Mouse (Mus musculus): ENCODE measurements around the gene Adamts7. TPM values are rescaled to one million over a fixed set of nuclear protein-coding genes. Genes with fewer than 3 reads are reported as not detected.

Gene Adamts7
- polyA plus RNA-seq, 1 experiment from 2014 or later: 11.2 TPM

DNA sequence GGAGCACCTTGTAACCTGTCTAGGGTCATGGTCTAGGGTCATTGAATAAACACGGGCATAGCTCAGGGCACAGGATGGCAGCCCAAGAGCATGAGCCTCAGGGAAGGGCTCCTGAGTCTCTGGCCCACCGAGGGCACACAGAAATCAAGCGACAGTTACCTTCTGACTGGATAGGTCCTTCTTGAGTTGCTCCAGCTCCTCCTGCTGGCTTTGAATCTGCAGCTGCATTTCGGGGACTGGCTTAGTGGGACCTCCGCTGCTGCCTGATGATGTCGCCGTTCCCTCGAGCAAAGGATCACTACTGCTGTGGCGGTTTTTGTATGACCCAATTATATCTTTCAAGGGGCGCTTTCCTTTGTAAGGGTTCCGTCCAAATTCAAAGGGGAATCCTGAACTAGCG, 64.3 kb downstream of the Adamts7 start:
- Histone ChIP-seq H3K27me3 (no peaks in the 10 kb centered on the region), H3K36me3 (peaks cover 34% of the 10 kb centered on the region), H3K9me3 (no peaks in the 10 kb centered on the region), H3K9ac (no peak overlapping the region), H3K27ac (replicated peaks) (no peak overlapping the region), H3K4me2 (no peak overlapping the region), H3K4me1 (replicated peaks) (no peaks in the 10 kb centered on the region), H3K4me3 (no peak overlapping the region)
- WGBS: 81% methylated on average over 12 of the region's 12 CpGs
- no peak for ATAC-seq (ENCODE audit: low read depth)

GRCm38 (mm10) chr9:90232781-90233690, 70.2 kb downstream of the Adamts7 start:
- H3K9me3 ChIP-seq: no peaks in the 10 kb centered on the region
- no peak overlapping the region for H3K9ac ChIP-seq
- no peaks in the 10 kb centered on the region for H3K27me3 ChIP-seq
- WGBS: 91% methylated on average over 8 of the region's 8 CpGs
- 0 out of 2 replicates have a peak, but pooled peaks cover under 1% of the 10 kb centered on the region for H3K36me3 ChIP-seq
- H3K4me1 ChIP-seq (replicated peaks): no peaks in the 10 kb centered on the region
- no peak overlapping the region for H3K27ac ChIP-seq (replicated peaks)
- no peak overlapping the region for H3K4me2 ChIP-seq
- no peak for ATAC-seq (ENCODE audit: low read depth)
- no peak overlapping the region for H3K4me3 ChIP-seq

DNA sequence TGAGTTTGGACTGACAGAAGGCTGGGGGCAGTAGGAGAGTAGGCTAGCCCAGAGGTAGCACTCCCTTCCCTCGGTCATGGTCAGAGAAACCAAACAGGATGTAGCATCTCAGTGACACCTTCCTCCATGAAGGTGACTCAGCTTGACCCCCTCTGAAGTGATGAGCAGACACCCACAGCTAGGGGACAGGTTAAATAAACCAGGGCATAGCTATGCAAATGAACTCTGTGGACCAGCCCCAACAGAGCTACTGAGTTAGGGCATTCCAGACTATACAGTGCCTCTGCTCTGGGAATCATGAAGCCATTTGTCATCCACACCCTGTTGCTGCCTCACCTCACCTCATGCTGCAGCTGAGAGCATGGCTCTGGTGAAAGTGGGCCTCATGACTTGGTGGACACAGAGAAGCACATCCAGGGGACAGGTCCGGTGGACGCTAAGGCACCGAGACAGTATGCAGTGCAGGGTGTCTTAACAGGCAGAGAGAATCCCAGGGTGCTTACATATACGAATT, 71.1 kb downstream of the Adamts7 start:
- no peak overlapping the region for H3K4me3 ChIP-seq
- ATAC-seq (ENCODE audit: low read depth): no peak
- no peak overlapping the region for H3K4me2 ChIP-seq
- peaks cover 4% of the 10 kb centered on the region for H3K36me3 ChIP-seq
- H3K9ac ChIP-seq: no peak overlapping the region
- H3K27ac ChIP-seq (replicated peaks): no peak overlapping the region
- H3K9me3 ChIP-seq: no peaks in the 10 kb centered on the region
- no peaks in the 10 kb centered on the region for H3K27me3 ChIP-seq
- 92% methylated on average over 5 of the region's 5 CpGs for WGBS
- H3K4me1 ChIP-seq (replicated peaks): no peaks in the 10 kb centered on the region

DNA sequence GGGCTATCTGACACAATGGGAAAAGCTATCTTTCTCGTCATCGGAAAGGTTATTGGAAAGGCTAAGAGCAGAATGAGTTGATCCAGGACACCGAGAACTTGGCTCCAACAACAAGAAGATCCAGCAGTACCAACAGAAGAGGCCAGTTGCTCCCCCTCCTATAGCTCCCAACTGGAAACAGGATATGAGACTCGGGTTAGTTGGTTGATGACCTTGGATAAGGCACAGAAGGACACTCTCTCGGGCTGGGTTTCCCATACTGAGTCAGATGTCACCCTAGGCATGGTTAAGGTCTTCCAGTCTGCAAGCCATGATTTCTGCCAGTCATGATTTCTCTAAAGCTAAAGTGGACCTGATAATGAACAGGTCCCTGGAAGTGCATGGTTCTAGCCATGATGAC, 71.9 kb downstream of the Adamts7 start:
- no peak overlapping the region for H3K27ac ChIP-seq (replicated peaks)
- WGBS: 90% methylated on average over 5 of the region's 5 CpGs
- no peaks in the 10 kb centered on the region for H3K27me3 ChIP-seq
- no peak overlapping the region for H3K4me2 ChIP-seq
- no peak for ATAC-seq (ENCODE audit: low read depth)
- no peak overlapping the region for H3K9ac ChIP-seq
- H3K4me3 ChIP-seq: no peak overlapping the region
- H3K9me3 ChIP-seq: no peaks in the 10 kb centered on the region
- peaks cover 13% of the 10 kb centered on the region for H3K36me3 ChIP-seq
- no peaks in the 10 kb centered on the region for H3K4me1 ChIP-seq (replicated peaks)

GRCm38 (mm10) chr9:90235258-90235882, 72.5 kb downstream of the Adamts7 start:
- ATAC-seq (ENCODE audit: low read depth): no peak
- no peak overlapping the region for H3K4me2 ChIP-seq
- H3K9me3 ChIP-seq: no peaks in the 10 kb centered on the region
- no peaks in the 10 kb centered on the region for H3K27me3 ChIP-seq
- 90% methylated on average over 10 of the region's 10 CpGs for WGBS
- no peak overlapping the region for H3K27ac ChIP-seq (replicated peaks)
- peaks cover 15% of the 10 kb centered on the region for H3K36me3 ChIP-seq
- no peak overlapping the region for H3K9ac ChIP-seq
- H3K4me3 ChIP-seq: no peak overlapping the region
- H3K4me1 ChIP-seq (replicated peaks): no peaks in the 10 kb centered on the region

- no peak for ATAC-seq (ENCODE audit: low read depth)
- H3K36me3 ChIP-seq: peaks cover 18% of the 10 kb centered on the region
These were observed 73.9 kb downstream of the Adamts7 start for GRCm38 (mm10) chr9:90236817-90237216.

DNA sequence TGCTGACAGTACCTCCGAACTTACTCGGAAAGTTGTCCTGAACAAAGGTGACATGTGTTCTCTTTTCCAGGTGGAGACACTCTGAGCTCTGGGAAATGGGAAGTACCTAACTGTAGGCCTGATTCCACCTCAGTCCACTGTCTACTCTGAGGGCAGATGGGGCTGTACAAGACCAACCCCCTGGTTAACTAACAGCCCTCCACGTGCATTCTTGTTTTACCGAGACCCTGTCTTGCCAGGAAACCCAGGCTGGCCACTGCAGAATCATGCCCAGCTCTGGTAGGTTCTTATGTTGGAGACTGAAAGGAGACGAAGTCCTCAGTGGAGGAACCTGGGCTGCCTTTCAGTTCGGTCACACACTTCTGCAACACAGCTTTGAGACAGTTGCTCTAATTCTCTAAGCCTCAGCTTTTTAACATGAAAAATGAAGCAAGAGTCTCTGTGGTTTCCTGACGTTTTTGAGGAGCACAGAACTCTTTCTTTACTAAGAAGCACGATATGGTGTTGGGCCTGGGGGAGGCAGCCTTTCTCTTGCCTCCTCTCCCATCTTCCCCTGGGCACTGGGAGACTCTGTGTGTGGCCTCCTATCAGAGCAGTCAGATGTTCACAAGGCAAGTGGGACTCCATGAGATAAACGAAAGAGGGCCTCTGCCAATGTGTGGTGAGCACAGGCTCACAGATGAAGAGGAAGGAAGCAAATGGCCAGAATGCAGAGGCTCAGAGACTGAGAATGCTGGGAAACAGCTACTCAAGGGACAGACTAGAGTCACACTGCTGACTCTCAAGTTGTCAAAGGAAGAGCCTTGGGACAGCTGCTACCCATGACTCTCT, 74.6 kb downstream of the Adamts7 start:
- WGBS: 86% methylated on average over 9 of the region's 9 CpGs

More at GRCm38 (mm10) chr9:90236817-90237216, 73.9 kb downstream of the Adamts7 start:
- no peaks in the 10 kb centered on the region for H3K4me1 ChIP-seq (replicated peaks)
- no peak overlapping the region for H3K27ac ChIP-seq (replicated peaks)
- no peak overlapping the region for H3K4me2 ChIP-seq
- H3K4me3 ChIP-seq: no peak overlapping the region
- H3K27me3 ChIP-seq: no peaks in the 10 kb centered on the region
- H3K9me3 ChIP-seq: no peaks in the 10 kb centered on the region
- no peak overlapping the region for H3K9ac ChIP-seq
- WGBS: 95% methylated on average over 5 of the region's 5 CpGs

GRCm38 (mm10) chr9:90240560-90240959, 77.7 kb downstream of the Adamts7 start:
- Histone ChIP-seq H3K4me2 (no peak overlapping the region), H3K27ac (replicated peaks) (no peak overlapping the region), H3K4me1 (replicated peaks) (no peaks in the 10 kb centered on the region), H3K27me3 (no peaks in the 10 kb centered on the region), H3K4me3 (no peak overlapping the region), H3K9me3 (no peaks in the 10 kb centered on the region), H3K36me3 (peaks cover 18% of the 10 kb centered on the region), H3K9ac (no peak overlapping the region)
- peak; percentile 52; the same call in 1 of the 2 replicates for ATAC-seq (ENCODE audit: low read depth)
- WGBS: 55% methylated on average over 4 of the region's 4 CpGs

More for the DNA sequence above, 74.6 kb downstream of the Adamts7 start:
- Histone ChIP-seq H3K9ac (no peak overlapping the region), H3K27me3 (no peaks in the 10 kb centered on the region), H3K36me3 (peaks cover 18% of the 10 kb centered on the region), H3K4me2 (no peak overlapping the region), H3K4me1 (replicated peaks) (no peaks in the 10 kb centered on the region), H3K27ac (replicated peaks) (no peak overlapping the region), H3K9me3 (no peaks in the 10 kb centered on the region), H3K4me3 (no peak overlapping the region)
- no peak for ATAC-seq (ENCODE audit: low read depth)

DNA sequence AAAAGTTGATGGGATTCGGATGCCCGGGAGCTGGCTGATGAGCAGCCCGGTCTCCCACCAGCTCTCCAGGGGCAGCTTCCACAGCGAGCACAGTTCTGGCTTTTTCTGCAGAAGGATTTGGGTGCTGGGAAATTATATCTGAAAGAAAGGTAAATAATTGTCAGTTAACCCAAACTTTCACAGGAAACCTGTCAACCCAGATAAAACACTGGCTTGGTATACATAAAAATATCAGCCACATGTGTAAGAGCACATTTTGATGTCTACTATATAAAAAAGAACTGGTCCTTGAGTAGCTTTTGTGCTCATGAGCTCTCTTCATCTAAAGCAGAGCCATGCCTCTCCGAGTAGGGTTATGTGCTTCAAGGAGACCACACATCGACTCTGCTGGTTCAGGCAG, 78.2 kb downstream of the Adamts7 start:
- H3K4me1 ChIP-seq (replicated peaks): no peaks in the 10 kb centered on the region
- 82% methylated on average over 6 of the region's 6 CpGs for WGBS

DNA sequence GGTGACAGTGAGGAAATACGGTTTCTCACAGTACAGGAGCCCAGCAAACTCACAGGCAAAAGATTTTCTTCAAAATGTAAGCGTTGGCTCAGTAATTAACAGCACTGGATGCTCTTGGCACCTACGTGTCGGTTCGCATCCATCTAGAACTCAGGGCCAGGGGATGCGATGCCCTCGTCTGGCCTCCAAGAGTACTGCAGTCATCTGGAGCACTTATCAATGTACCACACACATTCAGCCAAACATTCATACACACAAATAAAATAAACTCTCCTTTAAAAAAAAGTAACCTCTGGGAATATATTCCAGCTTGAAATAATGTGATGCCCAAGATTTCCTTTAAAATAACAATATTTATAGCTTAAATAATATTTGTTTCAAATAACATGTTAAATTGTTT, 78.7 kb downstream of the Adamts7 start:
- no peaks in the 10 kb centered on the region for H3K27me3 ChIP-seq
- no peaks in the 10 kb centered on the region for H3K9me3 ChIP-seq
- ATAC-seq (ENCODE audit: low read depth): no peak
- no peak overlapping the region for H3K4me2 ChIP-seq
- no peak overlapping the region for H3K4me3 ChIP-seq
- no peaks in the 10 kb centered on the region for H3K4me1 ChIP-seq (replicated peaks)
- no peak overlapping the region for H3K27ac ChIP-seq (replicated peaks)
- H3K9ac ChIP-seq: no peak overlapping the region
- peaks cover 18% of the 10 kb centered on the region for H3K36me3 ChIP-seq
- WGBS: 72% methylated on average over 7 of the region's 7 CpGs

More for the DNA sequence above, 78.2 kb downstream of the Adamts7 start:
- H3K4me2 ChIP-seq: no peak overlapping the region
- H3K9ac ChIP-seq: no peak overlapping the region
- H3K27me3 ChIP-seq: no peaks in the 10 kb centered on the region
- no peak overlapping the region for H3K4me3 ChIP-seq
- H3K36me3 ChIP-seq: peaks cover 18% of the 10 kb centered on the region
- H3K27ac ChIP-seq (replicated peaks): no peak overlapping the region
- no peak for ATAC-seq (ENCODE audit: low read depth)
- H3K9me3 ChIP-seq: no peaks in the 10 kb centered on the region

DNA sequence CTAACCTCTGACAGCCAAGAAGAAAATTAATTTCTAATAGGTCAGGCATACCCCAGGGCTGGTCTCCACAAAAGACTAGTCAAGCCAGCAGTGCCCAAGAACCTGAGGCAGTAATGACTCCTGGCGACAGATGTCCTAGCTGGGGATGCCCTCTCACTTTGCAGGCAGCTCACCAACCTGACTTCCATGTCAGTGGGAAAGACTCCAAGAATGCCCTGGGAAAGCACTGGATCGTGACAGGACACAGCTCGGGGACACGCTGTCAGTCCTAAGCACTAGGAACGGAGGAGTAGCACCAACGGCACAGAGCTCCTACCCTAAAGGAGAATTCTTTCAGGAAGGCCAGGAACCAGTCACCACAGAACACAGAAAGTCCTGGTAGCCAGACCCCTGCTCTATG, 79.4 kb downstream of the Adamts7 start:
- H3K4me3 ChIP-seq: no peak overlapping the region
- WGBS: 81% methylated on average over 6 of the region's 6 CpGs
- no peak overlapping the region for H3K4me2 ChIP-seq
- ATAC-seq (ENCODE audit: low read depth): no peak
- H3K36me3 ChIP-seq: peaks cover 24% of the 10 kb centered on the region
- H3K27ac ChIP-seq (replicated peaks): no peak overlapping the region
- H3K9me3 ChIP-seq: no peaks in the 10 kb centered on the region
- H3K9ac ChIP-seq: no peak overlapping the region
- H3K4me1 ChIP-seq (replicated peaks): no peaks in the 10 kb centered on the region
- H3K27me3 ChIP-seq: no peaks in the 10 kb centered on the region

DNA sequence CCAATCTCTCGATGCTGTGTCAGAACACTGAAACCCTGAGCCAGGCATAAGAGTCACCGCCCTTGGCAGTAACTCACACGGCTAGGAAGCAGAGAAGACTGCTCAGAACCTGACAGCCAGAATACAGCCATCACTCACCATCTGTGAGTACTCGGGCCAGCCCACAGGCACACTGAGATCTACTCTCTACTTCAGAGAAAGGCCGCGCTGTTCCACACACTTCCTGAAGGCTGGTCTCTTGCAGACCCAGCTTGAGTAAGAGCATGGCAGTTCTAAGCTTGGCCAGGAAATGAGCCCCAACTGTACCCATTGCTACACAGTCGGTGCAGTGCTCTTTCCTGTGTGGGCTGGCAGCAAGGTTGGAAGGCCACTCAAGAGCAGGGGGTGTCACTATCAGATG, 80.0 kb downstream of the Adamts7 start:
- no peak for ATAC-seq (ENCODE audit: low read depth)
- Histone ChIP-seq H3K36me3 (peaks cover 24% of the 10 kb centered on the region), H3K4me3 (no peak overlapping the region), H3K9me3 (no peaks in the 10 kb centered on the region), H3K27ac (replicated peaks) (no peak overlapping the region), H3K4me2 (no peak overlapping the region), H3K4me1 (replicated peaks) (no peaks in the 10 kb centered on the region), H3K9ac (no peak overlapping the region), H3K27me3 (no peaks in the 10 kb centered on the region)
- WGBS: 91% methylated on average over 7 of the region's 7 CpGs
